Mouse (Mus musculus) heart, adult 10 weeks (tissue): ENCODE measurements around the gene Olfr307. TPM values are rescaled to one million over a fixed set of nuclear protein-coding genes. Genes with fewer than 3 reads are reported as not detected.

Source experiments
- polyA plus RNA-seq: library from polyadenylated mRNA; stranded (reverse); fragments of 350-450 nt; fragmentation: Illumina TruSeq; extraction: RNeasy Lipid Tissue Mini Kit (QIAGEN cat#74804); gene quantifications from one replicate; pipeline ENCODE4 v1.2.3, GENCODE M21; 2014; ENCODE audit warnings: low read depth, low replicate concordance

Olfr307 gene
- polyA plus RNA-seq, result not detected

DNA sequence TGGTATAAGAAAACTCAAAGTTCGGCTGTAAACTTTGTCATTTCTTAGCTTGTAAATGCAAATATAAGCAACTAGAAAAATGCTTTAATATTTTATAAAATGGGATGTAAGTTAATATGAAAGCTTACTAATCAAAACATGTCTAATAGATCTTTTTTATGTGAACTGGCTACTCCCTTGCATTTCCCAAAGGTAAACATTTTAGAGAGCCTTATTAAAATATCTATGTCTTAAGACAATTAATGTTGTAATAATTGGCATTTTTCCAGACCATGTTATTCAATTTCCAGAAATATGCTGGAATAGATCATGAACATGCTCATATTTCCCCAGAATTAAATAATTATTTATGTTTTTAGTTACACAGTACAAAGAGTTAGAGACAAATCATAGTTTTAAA is at the start of gene Olfr307:
TSS of gene Olfr307 (minus strand) at position 101 of the 400 bp plus-strand sequence.

DNA sequence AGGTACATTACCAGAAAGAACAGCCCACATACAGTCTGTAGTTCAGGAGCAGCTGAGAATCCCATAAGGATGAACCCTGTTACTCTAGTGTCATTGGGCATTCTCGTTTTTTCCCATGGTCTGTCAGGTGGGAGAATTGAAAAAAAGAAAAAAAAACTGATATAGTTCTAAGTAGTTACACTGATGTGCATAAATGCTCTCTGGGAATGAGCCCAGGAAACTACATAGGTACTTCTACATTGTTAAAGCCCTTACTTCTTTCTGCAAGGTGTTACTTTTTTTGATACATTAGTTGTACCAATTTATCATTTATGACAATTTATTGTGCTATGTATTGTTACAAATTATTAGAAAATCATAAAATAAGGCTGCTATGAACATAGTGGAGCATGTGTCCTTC is 49.2 kb upstream of the Olfr307 start, which contains the start of gene Olfr304:
TSS of gene Olfr304 (minus strand) at position 101 of the 400 bp plus-strand sequence.

DNA sequence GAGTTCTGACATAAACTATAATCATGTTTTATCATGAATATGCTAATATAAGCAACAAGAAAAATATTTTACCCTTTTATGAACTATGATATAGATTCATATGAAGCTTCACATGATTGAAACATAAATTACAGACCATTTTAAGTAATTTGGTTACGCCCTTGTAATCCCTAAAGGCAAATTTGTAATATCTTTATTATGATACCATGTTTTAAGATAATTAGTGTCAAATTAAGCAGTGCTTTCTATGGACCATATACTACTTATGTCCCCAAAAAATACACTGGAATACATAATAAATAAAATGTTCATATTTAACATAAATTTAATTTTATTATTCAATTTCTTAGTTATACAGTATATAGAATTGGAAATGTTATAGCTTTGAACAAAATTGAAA is 29.4 kb upstream of the Olfr307 start, which contains the start of gene Olfr305:
TSS of gene Olfr305 (minus strand) at position 101 of the 400 bp plus-strand sequence.

DNA sequence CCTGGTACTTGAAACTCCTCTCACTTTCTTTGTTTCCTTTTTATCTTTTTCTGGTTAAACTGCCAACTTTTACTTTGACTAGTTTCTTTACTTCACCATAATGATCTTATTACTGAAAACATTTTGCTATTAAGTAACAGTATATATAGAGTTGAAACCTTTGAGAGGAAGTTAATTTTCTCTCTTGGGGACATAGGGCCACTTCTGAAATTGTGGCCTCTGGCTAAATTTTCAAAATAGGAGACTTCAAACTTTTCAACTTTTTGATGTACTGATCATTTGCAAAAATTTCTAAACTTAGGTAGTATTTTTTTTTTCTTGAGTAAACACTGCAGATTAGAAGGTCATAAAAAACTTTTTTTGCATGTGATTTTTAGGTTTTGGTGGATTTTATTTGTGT is 11.9 kb downstream of the Olfr307 start, which contains the start of gene Olfr308:
TSS of gene Olfr308 (minus strand) at position 101 of the 400 bp plus-strand sequence.

DNA sequence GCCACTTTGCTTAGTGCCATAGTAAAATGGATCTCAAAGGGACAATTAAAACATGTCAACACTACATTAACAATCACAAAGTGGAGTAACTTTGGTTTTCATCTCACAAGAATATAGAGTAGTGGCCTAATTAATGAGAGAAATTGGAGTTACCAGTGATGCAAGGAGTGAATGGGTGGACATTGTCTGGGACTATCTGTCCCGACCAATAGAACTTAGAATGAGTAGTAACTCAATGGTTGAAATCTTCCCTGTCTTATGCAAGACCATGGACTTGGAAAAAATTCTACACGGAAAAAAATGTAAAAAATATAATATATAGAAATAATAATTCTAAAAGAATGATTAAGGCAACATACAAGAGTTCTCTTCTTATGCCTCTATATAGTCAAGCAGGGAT is 23.8 kb downstream of the Olfr307 start, which contains the start of gene Olfr309:
TSS of gene Olfr309 (minus strand) at position 101 of the 400 bp plus-strand sequence.

Other genes with a start within 250 kb of the Olfr307 start
- not detected for gene Vmn2r75, start 165.8 kb downstream of the Olfr307 start, polyA plus RNA-seq
- gene Vmn2r76, start 91.3 kb downstream of the Olfr307 start, polyA plus RNA-seq, result not detected
- not detected for gene Olfr310, start 60.4 kb downstream of the Olfr307 start, polyA plus RNA-seq
- gene Olfr309, start 23.9 kb downstream of the Olfr307 start, polyA plus RNA-seq, result not detected
- gene Olfr308, start 12.0 kb downstream of the Olfr307 start, polyA plus RNA-seq, result not detected
- gene Olfr305, start 29.3 kb upstream of the Olfr307 start, polyA plus RNA-seq, result not detected
- not detected for gene Olfr304, start 49.1 kb upstream of the Olfr307 start, polyA plus RNA-seq
- gene Olfr303, start 60.2 kb upstream of the Olfr307 start, polyA plus RNA-seq, result not detected
- not detected for gene Olfr301, start 66.3 kb upstream of the Olfr307 start, polyA plus RNA-seq
- not detected for gene Olfr299, start 122.3 kb upstream of the Olfr307 start, polyA plus RNA-seq
- not detected for gene Olfr298, start 154.9 kb upstream of the Olfr307 start, polyA plus RNA-seq
- not detected for gene Olfr297, start 182.4 kb upstream of the Olfr307 start, polyA plus RNA-seq
- not detected for gene Olfr295, start 246.3 kb upstream of the Olfr307 start, polyA plus RNA-seq